Mouse (Mus musculus) G1E (cell line): ENCODE measurements around the gene Ocm. TPM values are rescaled to one million over a fixed set of nuclear protein-coding genes. Genes with fewer than 3 reads are reported as not detected.

Experiments used
- ATAC-seq: 2 replicates; pipeline ENCODE4 v1.8.0; 2016; ENCODE audit warnings: mild to moderate bottlenecking; ENCODE audit not compliant: insufficient number of reproducible peaks, poor library complexity, low FRiP score, severe bottlenecking; ENCODE audit errors: extremely low read depth
- DNase-seq: peaks from one replicate; pipeline ENCODE4 v3.0.0; 2012; ENCODE audit warnings: low spot score
- H3K27me3 ChIP-seq: 2 replicates; pipeline ENCODE4 v1.6.1; 2012; ENCODE audit warnings: mild to moderate bottlenecking, low read length, inconsistent platforms; ENCODE audit not compliant: insufficient read depth
- H3K36me3 ChIP-seq: replicated peaks from 2 replicates; pipeline ENCODE3; 2012; ENCODE audit warnings: mild to moderate bottlenecking, inconsistent platforms
- H3K4me1 ChIP-seq: 2 replicates; pipeline ENCODE4 v1.6.1; 2012; ENCODE audit warnings: low read depth, low read length, inconsistent platforms, mixed read lengths; ENCODE audit not compliant: insufficient read depth
- H3K4me3 ChIP-seq: 2 replicates; pipeline ENCODE4 v1.5.1; 2012; ENCODE audit warnings: low read depth, mild to moderate bottlenecking, inconsistent platforms, low read length, moderate library complexity, mixed read lengths
- H3K9me3 ChIP-seq: replicated peaks from 2 replicates; pipeline ENCODE4 v1.6.1; 2012; ENCODE audit warnings: inconsistent platforms
- CTCF ChIP-seq: IDR thresholded peaks from 2 replicates; pipeline ENCODE4 v1.5.1; 2012; ENCODE audit warnings: low read depth, low read length, inconsistent platforms, mixed read lengths
- GATA1 ChIP-seq: IDR thresholded peaks from 2 replicates; pipeline ENCODE4 v1.6.1; 2012; ENCODE audit warnings: borderline replicate concordance, low read length, inconsistent platforms, mixed read lengths
- GATA2 ChIP-seq: IDR thresholded peaks from 2 replicates; pipeline ENCODE4 v1.6.1; 2012; ENCODE audit warnings: low read depth, low read length, inconsistent platforms, borderline replicate concordance
- POLR2AphosphoS5 ChIP-seq: IDR thresholded peaks from 2 replicates; pipeline ENCODE4 v1.6.1; 2012; ENCODE audit warnings: low read depth, low read length, inconsistent platforms; ENCODE audit not compliant: insufficient replicate concordance
- TAL1 ChIP-seq: conservative IDR thresholded peaks from 2 replicates; pipeline ENCODE4 v1.6.1; 2012; ENCODE audit warnings: low read depth, low read length, inconsistent platforms, mixed read lengths
- polyA plus RNA-seq: library from polyadenylated mRNA; stranded (reverse); fragments of >175 nt; gene quantifications from 2 replicates; pipeline ENCODE4 v1.2.3, GENCODE M21; 2012
- total RNA-seq, 2 experiments: library from RNA; stranded (forward) in 1 of 2; stranded (reverse) in 1 of 2; fragments of 200-1000 nt in 1 of 2; fragments of >200 nt in 1 of 2; fragmentation: Nextera tagmentation in 1 of 2; gene quantifications; 2 replicates each; pipeline ENCODE4 v1.2.3; 2014 to 2017

Gene Ocm
- total RNA-seq (2014; fragmentation: Nextera tagmentation), result not detected in 2 replicates
- total RNA-seq (2017), result not detected in 2 replicates
- not detected in 2 replicates for polyA plus RNA-seq

DNA sequence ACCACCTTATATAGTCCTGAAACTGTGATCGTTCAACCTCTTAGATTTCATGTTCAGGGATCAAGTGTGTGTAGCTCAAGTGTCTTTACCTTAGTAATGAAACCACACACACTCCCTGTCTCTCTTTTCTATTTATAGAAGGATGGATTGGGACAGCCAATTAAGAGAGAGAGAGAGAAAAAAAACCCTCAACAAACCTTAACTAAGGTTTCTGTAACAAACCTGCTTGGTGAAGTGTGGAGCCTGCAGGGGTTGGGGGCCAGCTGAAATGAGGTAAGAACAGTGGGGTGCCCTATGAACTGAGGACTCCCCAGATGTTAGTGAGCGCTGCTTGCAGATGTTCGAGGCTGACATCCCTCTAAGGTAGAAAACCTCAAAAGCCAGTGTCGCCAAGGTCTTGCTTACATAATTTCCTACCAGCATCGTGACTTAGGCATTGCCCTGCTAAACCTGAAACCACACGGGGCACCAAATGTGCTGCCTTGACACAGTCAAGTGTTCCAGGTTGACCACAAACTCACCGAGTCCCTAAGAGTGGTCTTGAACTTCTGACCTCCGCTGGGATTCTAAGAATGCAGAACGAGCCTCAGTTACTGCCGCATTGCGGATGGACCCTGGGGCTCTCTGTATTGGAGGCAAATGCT lies at the start of gene Ocm:
Gene Ocm, minus strand, starts transcription at position 51 of the 644 bp plus-strand sequence.
- DNase-seq, result no peak
- no peaks in the 10 kb centered on the region for H3K4me1 ChIP-seq
- no peak for TF ChIP-seq POLR2AphosphoS5
- TF ChIP-seq TAL1, result no peak
- no peak for TF ChIP-seq GATA1
- TF ChIP-seq GATA2, result no peak
- no peak for TF ChIP-seq CTCF
- H3K27me3 ChIP-seq, result peaks cover 23% of the 10 kb centered on the region
- H3K4me3 ChIP-seq, result no peak within 1 kb of the TSS
- no peak for ATAC-seq
- no peaks in the 10 kb centered on the region for H3K9me3 ChIP-seq
- H3K36me3 ChIP-seq, result no peaks in the 10 kb centered on the region

DNA sequence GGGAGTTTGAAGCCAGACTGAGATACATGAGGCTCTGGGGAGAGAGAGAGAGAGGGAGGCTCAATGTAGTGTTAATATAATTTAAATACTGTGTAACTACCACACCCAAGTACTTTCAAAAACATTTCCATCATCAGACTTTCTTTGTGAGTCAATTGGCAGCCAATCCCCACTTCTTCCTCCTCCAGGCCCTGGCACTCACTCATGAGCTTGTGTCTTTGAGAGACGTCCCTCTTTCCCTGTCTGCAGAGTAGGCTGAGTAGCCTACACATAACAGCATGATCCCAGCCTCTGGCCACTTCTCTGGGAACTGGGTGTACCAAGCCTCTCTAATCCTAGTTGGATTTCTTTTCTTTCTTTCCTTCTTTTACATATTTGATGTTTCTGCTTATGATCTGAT lies 44.8 kb upstream of the Ocm start:
- no peak overlapping the region for H3K4me3 ChIP-seq
- peaks cover 9% of the 10 kb centered on the region for H3K27me3 ChIP-seq
- H3K9me3 ChIP-seq, result no peaks in the 10 kb centered on the region
- ATAC-seq (no peak), DNase-seq (no peak)
- TF ChIP-seq CTCF (no peak), GATA2 (no peak)
- no peaks in the 10 kb centered on the region for H3K36me3 ChIP-seq
- no peaks in the 10 kb centered on the region for H3K4me1 ChIP-seq

DNA sequence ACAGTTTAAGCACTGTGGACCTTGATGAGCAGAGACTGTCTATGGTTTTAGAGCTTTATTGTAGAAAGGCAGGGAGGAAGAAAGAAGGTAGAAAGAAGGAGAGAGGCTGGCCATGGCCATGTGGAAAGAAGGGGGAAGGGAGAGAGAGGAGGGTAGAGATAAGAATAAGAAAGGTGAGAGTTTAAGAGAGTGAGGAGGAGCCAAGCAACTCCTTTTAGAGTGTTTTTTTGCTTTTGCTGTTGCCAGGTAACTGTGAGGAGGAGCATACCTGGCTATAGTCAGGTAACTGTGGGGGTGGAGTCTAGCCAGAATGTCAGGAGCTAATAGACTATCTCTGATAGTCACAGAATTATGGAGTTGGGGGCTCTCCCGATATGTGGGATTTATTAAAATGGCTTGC lies 43.6 kb upstream of the Ocm start:
- no peaks in the 10 kb centered on the region for H3K9me3 ChIP-seq
- H3K36me3 ChIP-seq, result no peaks in the 10 kb centered on the region
- no peaks in the 10 kb centered on the region for H3K4me1 ChIP-seq
- no peak for DNase-seq
- no peak overlapping the region for H3K4me3 ChIP-seq
- ATAC-seq, result no peak
- peaks cover 9% of the 10 kb centered on the region for H3K27me3 ChIP-seq
- TF ChIP-seq GATA2 (no peak), POLR2AphosphoS5 (no peak), GATA1 (no peak), TAL1 (no peak), CTCF (no peak)

DNA sequence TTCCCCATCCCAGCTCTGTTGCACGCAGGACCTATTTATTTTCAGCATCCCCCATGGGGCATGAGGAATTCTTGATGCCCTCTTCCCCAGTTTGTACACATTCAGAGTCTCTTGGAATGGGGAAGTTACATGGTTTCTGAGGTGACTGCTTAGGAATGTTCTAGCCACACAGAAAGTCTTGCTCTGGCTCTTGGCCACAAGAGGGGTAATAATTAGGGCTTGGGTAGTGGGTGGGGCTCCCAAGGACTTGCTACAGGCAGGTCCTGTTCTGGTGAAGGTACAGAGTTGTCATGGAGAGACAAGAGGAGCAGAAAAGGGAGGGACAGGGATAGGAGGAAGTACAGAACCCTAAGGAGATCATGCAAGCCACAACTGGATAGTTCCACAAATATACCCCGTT lies 39.6 kb upstream of the Ocm start:
- TF ChIP-seq GATA1 (no peak), GATA2 (no peak), TAL1 (no peak), POLR2AphosphoS5 (no peak), CTCF (no peak)
- Histone ChIP-seq H3K36me3 (no peaks in the 10 kb centered on the region), H3K27me3 (peaks cover 20% of the 10 kb centered on the region), H3K9me3 (no peaks in the 10 kb centered on the region), H3K4me3 (no peak overlapping the region), H3K4me1 (no peaks in the 10 kb centered on the region)
- ATAC-seq (no peak), DNase-seq (no peak)

DNA sequence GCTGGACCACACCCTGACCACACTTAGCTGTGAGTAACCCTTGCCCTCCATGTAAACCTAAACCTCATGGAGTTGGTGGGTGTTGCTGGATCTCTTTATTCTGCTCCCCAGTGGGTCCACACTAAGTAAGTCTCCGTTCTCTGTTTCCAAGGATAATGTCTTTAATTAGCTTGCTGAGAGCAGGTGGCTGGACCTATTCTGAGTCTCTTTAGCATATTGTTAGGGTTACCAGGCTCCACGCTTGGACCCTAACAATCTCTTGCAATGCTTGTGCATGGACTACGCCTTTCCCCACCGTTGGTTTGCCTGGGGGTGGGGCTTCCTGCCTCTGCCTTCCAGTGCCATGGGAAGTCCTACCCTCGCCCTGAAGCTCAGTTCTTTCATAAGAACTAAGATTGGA lies 37.6 kb upstream of the Ocm start:
- no peaks in the 10 kb centered on the region for H3K9me3 ChIP-seq
- TF ChIP-seq GATA1, result no peak
- TF ChIP-seq GATA2, result no peak
- TF ChIP-seq TAL1, result no peak
- DNase-seq, result no peak
- no peaks in the 10 kb centered on the region for H3K36me3 ChIP-seq
- H3K4me3 ChIP-seq, result no peak overlapping the region
- H3K27me3 ChIP-seq, result peaks cover 16% of the 10 kb centered on the region
- ATAC-seq, result no peak
- no peaks in the 10 kb centered on the region for H3K4me1 ChIP-seq

DNA sequence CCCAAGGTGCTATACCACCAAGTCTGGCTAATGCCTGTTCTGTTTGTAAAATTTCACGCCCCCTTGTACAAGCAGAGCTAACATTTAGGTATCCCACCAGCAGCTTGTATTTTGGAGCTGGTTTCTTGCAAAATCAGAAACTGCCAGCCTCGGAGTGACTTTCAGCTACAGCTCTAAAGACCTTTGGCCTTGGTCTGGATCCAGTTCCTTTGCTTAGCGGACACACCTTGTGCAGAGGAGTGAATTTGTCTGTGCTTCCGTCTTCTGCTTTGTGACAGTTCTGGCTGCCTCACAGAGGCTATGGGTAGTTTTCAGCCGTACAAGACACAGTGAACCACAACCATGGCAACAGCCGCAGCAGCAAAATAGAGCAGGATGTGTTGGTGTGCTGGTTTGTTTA lies 27.9 kb upstream of the Ocm start:
- no peaks in the 10 kb centered on the region for H3K9me3 ChIP-seq
- no peak overlapping the region for H3K4me3 ChIP-seq
- H3K36me3 ChIP-seq, result no peaks in the 10 kb centered on the region
- no peak for ATAC-seq
- DNase-seq, result no peak
- H3K27me3 ChIP-seq, result 0 out of 2 replicates have a peak, but pooled peaks cover 3% of the 10 kb centered on the region
- H3K4me1 ChIP-seq, result no peaks in the 10 kb centered on the region
- TF ChIP-seq TAL1, result no peak
- TF ChIP-seq POLR2AphosphoS5, result no peak
- TF ChIP-seq GATA2, result no peak
- TF ChIP-seq GATA1, result no peak
- no peak for TF ChIP-seq CTCF
